Mouse (Mus musculus) kidney, postnatal 36 days (tissue): ENCODE measurements around the gene Serpinb8.

Experiments
- DNase-seq, 2 experiments: peaks; one replicate each; pipeline ENCODE4 v3.0.0; 2021 to 2022; ENCODE audit warnings: mixed read lengths in 2 of 2

Serpinb8 gene

GRCm38 (mm10) chr1:107645086-107645485, 55.3 kb downstream of the Serpinb8 start:
- DNase-seq: peak; percentile 68 to 74

- DNase-seq: no peak
These were observed 67.9 kb downstream of the Serpinb8 start for GRCm38 (mm10) chr1:107657689-107658088.
